Mouse (Mus musculus) thymus, adult 18-20 months (tissue): Measurements from ENCODE around the gene Ptprs.

ENCODE experiments used
- DNase-seq, 2 experiments: peaks; one replicate each; pipeline ENCODE4 v3.0.0; 2022; ENCODE audit warnings: mixed read lengths in 2 of 2

The Ptprs gene

DNA sequence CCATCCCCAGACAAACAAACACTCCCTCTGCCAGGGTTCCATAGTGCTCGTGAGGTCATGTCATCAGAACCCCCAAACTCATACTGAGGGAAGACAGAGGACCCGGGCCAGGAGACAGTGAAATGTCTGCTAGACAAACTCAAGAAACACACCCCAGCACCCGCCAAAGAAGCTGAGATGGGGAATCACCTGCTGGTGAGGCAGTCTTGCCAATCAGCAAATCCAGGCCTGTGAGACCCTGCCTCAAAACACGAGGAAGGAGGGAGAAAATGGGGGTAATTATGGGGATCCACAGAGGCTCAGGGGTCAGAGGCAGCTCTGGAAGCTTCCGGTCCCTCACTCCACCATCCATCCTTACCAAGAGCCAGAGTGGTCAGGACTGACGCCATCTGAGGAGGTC is 9.5 kb downstream of the Ptprs start:
- no peak for DNase-seq

DNA sequence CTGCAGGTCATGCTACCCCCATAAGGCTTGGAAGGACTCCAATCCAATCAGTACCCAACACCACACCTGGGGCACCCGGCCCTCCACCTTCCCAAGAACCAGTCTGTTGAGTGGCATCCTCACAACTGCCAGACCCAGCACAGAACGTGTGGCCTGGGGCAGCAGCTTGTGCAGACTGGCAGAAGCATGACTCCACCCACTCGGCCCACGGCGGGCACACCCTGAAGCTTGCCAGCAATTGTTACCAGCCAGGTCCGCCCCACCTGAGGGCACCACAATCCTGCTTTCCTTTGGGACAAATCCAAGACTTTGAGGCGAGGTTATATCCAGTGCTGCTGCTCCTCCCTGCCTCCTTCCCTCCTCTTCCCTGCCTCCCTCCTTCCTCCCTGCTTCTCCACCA is 11.5 kb downstream of the Ptprs start:
- no peak for DNase-seq

- DNase-seq: no peak
Measured at GRCm38 (mm10) chr17:56464345-56464744, 11.9 kb downstream of the Ptprs start.

DNA sequence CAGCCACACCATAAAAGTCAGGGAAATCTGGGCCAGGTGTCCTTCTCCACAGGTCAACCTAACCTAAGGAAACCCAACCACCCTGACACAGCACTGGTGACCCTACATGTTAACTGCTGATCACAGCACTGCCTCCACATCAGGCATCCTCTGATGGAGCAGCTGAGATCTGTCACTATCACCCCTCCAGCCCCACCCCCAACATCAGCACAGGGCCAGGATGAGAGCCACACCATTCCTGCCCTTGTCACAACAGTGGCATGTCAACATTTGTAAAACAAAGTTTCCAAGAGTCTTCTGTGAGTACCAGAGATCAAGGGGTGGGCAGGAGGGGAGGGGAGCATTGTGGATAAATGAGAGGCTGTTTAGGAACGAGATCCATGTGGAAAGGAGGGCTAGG is 12.8 kb downstream of the Ptprs start:
- DNase-seq: no peak

- DNase-seq: no peak
Measured at GRCm38 (mm10) chr17:56462835-56463455, 13.3 kb downstream of the Ptprs start.

- peak; percentile 95 to 96 for DNase-seq
Measured at GRCm38 (mm10) chr17:56461771-56462743, 14.2 kb downstream of the Ptprs start.

- DNase-seq: no peak
Measured at GRCm38 (mm10) chr17:56460876-56461275, 15.4 kb downstream of the Ptprs start.

DNA sequence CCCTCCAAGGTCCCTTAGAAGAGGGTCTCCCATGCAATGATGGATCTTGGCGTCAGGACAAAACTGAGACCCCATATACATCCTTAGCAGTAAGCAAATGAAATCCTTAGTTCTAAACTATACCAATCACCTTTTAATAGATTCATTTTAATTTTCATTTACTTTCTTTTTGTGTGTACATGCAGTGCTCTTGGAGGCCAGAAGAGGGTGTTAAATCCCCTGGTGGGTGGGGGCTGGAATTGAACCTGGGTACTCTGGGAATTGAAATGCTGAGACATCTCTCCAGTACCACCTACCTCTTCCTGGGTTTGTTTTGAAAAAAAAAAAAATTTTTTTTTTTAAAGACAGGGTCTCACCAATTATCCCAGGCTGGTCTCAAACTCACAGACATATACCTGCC is 18.8 kb downstream of the Ptprs start:
- DNase-seq: no peak

- DNase-seq: no peak
Measured at GRCm38 (mm10) chr17:56456353-56456752, 19.9 kb downstream of the Ptprs start.

GRCm38 (mm10) chr17:56453689-56454088 is 22.6 kb downstream of the Ptprs start:
- no peak for DNase-seq

- DNase-seq: no peak
Measured at GRCm38 (mm10) chr17:56453251-56453650, 23.0 kb downstream of the Ptprs start.

DNA sequence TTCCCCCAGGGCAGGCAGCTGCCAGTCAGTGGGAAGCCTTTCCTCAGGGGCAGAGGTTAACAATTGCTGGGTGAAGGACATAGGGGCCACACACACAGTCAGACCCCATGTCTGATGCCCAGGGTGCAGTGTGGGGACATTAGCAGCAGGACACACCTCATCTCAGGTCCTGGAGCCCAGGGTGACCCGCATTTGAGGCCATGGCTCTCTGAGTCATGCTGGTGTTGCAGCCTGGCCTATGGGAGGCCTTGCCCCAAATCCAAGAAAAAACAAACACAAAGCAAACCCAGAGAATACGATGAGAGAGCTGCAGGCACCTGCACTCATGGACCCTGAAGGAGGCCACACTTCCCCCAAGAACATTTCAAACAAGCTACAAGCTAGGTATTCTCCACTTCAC is 28.6 kb downstream of the Ptprs start:
- DNase-seq: no peak

DNA sequence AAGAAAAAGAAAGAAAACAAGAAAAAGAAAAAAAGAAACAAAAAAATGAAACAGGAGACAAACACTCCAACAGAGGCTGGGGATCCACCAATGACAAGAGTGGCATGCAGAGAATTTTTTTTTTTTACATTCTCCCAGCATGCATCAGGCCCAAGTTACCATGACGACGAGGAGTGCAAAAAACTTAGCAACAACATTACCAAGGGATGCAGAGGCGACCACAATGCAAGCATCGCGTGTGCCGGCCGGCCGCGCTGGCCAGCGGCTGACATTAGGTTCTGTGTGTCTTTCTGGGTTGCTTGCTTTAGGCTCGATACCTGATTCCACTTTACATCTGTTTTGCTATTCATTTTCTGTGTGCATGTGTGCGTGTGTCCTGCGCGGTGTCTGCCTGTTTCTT is 30.9 kb downstream of the Ptprs start:
- no peak for DNase-seq

DNA sequence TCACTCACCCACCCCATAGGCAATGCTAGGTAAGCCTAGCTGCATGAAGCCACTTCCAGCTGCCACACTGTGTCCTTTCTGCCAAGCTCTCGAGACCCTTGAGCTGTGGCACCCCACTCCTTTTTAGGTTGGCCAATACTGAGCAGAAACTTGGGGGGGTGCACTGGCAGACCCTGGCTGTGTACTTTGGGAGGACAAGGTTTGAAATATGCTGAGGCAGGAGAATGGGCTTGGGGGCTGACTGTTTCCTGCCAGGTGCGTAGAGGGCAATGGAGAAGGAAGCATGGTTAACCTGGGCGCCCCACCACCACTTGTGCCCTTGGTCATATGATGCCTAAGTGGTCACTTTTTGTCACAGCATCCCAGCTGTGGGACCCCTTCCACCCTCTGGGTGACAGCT is 31.5 kb downstream of the Ptprs start:
- no peak for DNase-seq

GRCm38 (mm10) chr17:56443341-56443795 is 32.9 kb downstream of the Ptprs start:
- DNase-seq: peak in 1 of 2 experiments; percentile 46

DNA sequence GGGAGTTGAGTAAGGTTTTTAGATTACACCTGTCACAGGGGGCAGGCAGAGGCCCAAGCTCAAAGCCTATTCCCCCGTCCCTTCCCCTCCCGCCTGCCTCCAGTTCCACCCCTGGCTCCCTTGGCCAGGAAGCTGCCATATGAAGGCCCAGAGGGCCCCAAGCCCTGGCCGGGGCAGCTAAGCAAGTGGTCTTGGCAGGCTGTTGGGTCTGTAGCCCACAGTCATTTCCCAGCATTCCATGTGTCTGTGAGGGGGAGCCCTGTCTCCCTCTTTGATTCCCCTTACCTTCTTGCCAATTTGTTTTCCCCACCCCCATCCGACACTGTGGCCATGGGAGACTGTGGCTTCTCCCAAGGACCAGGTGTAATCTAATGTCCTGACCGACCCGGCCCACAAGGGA is 34.0 kb downstream of the Ptprs start:
- DNase-seq: no peak

DNA sequence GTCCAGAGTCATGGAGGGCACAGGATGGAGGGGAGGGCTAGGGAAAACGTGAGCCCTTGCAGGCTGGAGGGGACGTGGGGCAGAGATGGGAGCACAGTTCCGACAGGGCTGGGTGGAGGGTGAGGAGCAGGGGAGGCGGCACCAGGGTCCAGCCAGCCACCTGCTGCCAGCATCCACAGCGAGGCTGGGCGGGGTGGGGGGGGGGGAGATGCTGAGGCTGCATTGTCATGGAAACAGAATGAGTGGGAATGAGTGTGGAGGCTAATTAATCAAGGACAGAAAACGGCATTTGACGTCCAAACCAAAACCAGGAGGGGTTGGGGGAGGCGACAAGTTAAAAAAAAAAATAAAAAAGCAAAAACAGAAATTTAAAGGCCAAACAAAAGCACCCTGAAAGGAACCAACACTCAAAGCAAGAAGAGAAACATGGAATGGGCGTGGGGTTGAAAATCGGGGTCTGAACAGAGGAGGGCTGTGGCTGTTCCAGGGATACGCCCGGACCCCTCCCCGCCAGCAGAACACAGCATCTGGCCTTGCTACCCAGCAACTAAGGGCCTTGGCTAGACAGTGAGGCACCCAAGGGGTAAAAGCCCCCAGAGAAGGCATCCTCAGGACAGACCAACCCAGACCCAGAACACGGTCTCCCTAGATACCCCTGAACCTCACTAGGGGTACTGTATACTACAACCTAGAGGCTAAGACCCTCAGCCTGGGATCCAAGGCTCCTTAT is 36.4 kb downstream of the Ptprs start:
- DNase-seq: no peak

- DNase-seq: no peak
Measured at GRCm38 (mm10) chr17:56431582-56431981, 44.7 kb downstream of the Ptprs start.

DNA sequence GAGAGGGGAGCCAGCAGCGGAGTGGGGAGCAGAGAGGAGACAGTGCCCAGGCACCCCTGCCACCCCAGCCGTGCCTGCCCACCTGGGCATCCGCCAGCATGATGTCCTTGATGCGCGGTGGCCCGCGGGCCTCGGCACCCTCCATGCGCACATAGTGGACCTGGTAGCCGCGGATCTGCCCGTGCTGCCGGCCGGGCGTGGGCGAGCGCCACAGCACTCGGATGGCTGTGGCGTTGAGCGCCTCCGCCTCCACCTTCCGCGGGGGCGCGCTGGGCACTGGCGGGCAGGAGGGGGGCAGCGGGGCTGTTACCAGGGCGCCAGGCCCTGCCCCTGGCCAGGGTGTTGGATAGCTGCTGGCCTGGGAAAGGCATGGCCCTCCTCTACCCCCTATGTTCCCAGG is 48.4 kb downstream of the Ptprs start:
- no peak for DNase-seq

DNA sequence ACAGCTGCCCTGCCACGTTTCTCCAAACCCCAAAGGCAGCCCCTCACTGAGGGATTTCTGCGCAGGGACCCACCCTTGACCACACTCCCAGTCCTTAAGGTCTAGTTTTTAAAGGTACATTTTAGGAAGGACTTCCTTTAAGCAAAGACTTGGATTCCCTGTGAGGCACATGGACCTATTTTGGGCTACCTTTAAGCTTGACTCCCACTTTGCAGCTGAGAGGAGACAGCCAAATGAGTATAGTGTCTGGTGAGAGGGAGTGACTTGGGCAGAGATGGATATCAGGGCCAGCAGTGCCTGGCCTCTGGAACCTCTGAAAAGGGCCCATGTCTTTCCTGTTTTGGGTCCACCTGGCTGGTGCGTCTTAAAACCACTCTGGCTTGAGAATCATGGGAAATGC is 50.3 kb downstream of the Ptprs start:
- DNase-seq: no peak

DNA sequence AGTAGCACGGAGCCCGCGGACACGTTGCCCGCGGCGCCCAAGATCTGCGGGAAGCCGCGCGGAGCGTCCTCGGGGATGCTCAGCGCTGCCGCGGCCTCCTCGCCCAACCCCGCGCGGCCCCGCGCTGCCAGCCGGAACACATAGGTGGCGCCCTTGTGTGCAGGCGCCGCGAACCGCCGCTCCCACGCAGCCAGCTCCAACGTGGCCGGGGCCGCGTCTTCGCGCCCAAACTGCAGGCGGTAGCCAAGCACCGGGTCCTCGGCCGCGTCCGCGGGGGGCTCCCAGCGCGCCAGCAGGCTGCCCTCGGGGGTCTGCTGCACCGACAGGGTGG is 50.7 kb downstream of the Ptprs start:
- DNase-seq: peak; percentile 67 to 69

DNA sequence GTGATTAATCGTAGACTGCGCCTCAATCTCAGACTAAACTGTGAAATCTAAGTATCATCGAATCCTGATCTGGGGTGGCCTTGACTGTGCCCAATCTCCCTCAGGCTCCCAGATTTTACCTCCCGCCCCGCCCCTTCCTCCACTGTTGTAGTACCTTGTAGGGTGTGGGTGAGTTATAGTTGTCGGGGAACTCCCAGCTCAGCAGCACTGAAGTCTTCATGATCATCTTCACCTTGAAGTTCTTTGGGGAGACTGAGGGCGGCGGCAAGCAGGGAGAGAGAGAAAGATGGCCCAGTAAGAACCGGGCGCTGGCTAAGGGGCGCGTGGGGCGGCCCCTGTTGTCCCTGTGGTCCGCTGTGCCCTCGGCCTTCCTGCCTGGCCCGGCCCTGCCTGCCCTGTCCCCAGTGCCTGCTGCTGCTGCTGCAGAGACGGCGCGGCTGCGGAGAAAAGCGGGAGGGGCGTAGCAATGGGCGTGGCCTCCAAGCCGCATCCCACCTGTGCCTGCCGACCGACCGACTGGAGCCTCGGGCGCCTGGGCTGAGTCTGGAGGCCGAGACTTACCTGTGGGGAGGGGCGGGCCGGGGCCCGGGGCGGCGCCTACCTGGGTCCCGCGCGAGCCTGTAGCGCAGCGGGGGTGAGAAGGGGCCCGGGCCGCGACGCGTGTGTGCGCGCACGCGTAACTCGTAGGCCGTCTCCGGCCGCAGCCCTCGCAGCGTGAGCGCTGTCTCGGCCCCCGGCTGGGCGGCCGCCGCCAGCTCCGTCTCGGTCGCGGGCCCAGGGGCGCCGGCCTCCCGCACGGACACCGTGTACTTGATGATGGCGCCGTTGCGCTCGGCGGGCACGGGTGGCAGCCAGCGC is 51.3 kb downstream of the Ptprs start:
- DNase-seq: peak; percentile 66 to 67

DNA sequence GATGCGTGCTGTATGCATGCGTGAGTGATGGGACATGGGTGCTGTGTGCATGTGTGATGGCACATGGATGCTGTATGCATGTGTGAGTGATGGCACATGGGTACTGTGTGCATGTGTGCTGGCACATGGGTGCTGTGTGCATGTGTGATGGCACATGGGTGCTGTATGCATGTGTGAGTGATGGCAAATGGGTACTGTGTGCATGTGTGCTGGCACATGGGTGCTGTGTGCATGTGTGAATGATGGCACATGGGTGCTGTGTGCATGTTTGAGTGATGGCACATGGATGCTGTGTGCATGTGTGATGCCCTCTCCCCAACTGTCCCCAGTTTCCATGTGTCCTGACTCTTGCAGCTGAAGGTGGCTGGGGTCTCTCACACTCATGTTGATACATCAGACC is 56.3 kb downstream of the Ptprs start:
- no peak for DNase-seq
